Mouse (Mus musculus) R1 (cell line): ENCODE measurements around the gene Prdm11.

ENCODE experiments used
- DNase-seq: peaks from one replicate; pipeline ENCODE4 v3.0.0-alpha.2; 2018; ENCODE audit warnings: low read depth, low spot score

Prdm11 gene

GRCm38 (mm10) chr2:92967032-92967838 is 78.7 kb downstream of the Prdm11 start:
- DNase-seq = peak; percentile 61

GRCm38 (mm10) chr2:92966257-92966656 is 79.7 kb downstream of the Prdm11 start:
- no peak for DNase-seq

- no peak for DNase-seq
Measured at GRCm38 (mm10) chr2:92964345-92964744, 81.6 kb downstream of the Prdm11 start.

GRCm38 (mm10) chr2:92958640-92959039 is 87.3 kb downstream of the Prdm11 start:
- DNase-seq = no peak

GRCm38 (mm10) chr2:92956943-92957342 is 89.0 kb downstream of the Prdm11 start:
- DNase-seq = no peak

GRCm38 (mm10) chr2:92954404-92955114 is 91.4 kb downstream of the Prdm11 start:
- peak; percentile 65 for DNase-seq

- DNase-seq = no peak
Measured at GRCm38 (mm10) chr2:92953450-92953849, 92.5 kb downstream of the Prdm11 start.

GRCm38 (mm10) chr2:92949518-92949917 is 96.4 kb downstream of the Prdm11 start:
- DNase-seq = no peak

GRCm38 (mm10) chr2:92948699-92949300 is 97.2 kb downstream of the Prdm11 start:
- DNase-seq = peak; percentile 34

GRCm38 (mm10) chr2:92947981-92948698 is 97.8 kb downstream of the Prdm11 start:
- peak; percentile 88 for DNase-seq

GRCm38 (mm10) chr2:92945824-92946598 is 100.0 kb downstream of the Prdm11 start:
- DNase-seq = no peak

- DNase-seq = no peak
Measured at GRCm38 (mm10) chr2:92945125-92945746, 100.7 kb downstream of the Prdm11 start.

GRCm38 (mm10) chr2:92944356-92944755 is 101.6 kb downstream of the Prdm11 start:
- DNase-seq = no peak

GRCm38 (mm10) chr2:92943406-92943805 is 102.6 kb downstream of the Prdm11 start:
- DNase-seq = no peak

- DNase-seq = no peak
Measured at GRCm38 (mm10) chr2:92941463-92941862, 104.5 kb downstream of the Prdm11 start.

- DNase-seq = no peak
Measured at GRCm38 (mm10) chr2:92940963-92941362, 105.0 kb downstream of the Prdm11 start.

- no peak for DNase-seq
Measured at GRCm38 (mm10) chr2:92938827-92939226, 107.1 kb downstream of the Prdm11 start.

GRCm38 (mm10) chr2:92938063-92938462 is 107.9 kb downstream of the Prdm11 start:
- DNase-seq = no peak

GRCm38 (mm10) chr2:92935483-92935882 is 110.5 kb downstream of the Prdm11 start:
- no peak for DNase-seq

- peak; percentile 66 for DNase-seq
Measured at GRCm38 (mm10) chr2:92934312-92934982, 111.5 kb downstream of the Prdm11 start.
